Mouse (Mus musculus) midbrain, postnatal 0 days (tissue): ENCODE results near the gene Cyp2s1. TPM values are rescaled to one million over a fixed set of nuclear protein-coding genes. Genes with fewer than 3 reads are reported as not detected.

Experiments
- ATAC-seq: fragments of 200-750 bp; cut with Nextera tagmentation; 2 replicates; pipeline ENCODE4 v1.8.0; 2017; ENCODE audit warnings: moderate number of reproducible peaks, mild to moderate bottlenecking, moderate TSS enrichment, moderate library complexity; ENCODE audit not compliant: low FRiP score
- DNase-seq: peaks from one replicate; pipeline ENCODE4 v3.0.0-alpha.2; 2015; ENCODE audit warnings: low spot score
- H3K27ac ChIP-seq: fragments of 300-500 bp; sonication (generic); 2 replicates; pipeline ENCODE4 v1.5.1; 2014; ENCODE audit warnings: low read depth, mild to moderate bottlenecking, low read length, mixed read lengths
- H3K27me3 ChIP-seq: fragments of 300-500 bp; sonication (generic); 2 replicates; pipeline ENCODE4 v1.6.1; 2014; ENCODE audit warnings: low read length, control low read depth, mixed read lengths; ENCODE audit not compliant: insufficient read depth
- H3K36me3 ChIP-seq: fragments of 300-500 bp; sonication (generic); 2 replicates; pipeline ENCODE4 v1.6.1; 2014; ENCODE audit warnings: low read length, control low read depth, mixed read lengths; ENCODE audit not compliant: insufficient read depth
- H3K4me1 ChIP-seq: fragments of 300-500 bp; sonication (generic); 2 replicates; pipeline ENCODE4 v1.6.1; 2014; ENCODE audit warnings: mild to moderate bottlenecking, control low read depth, antibody characterized with exemption, low read length, mixed read lengths; ENCODE audit not compliant: insufficient read depth
- H3K4me2 ChIP-seq: fragments of 300-500 bp; sonication (generic); 2 replicates; pipeline ENCODE4 v1.6.1; 2014; ENCODE audit warnings: low read depth, mild to moderate bottlenecking, low read length, mixed read lengths; ENCODE audit not compliant: poor library complexity, severe bottlenecking
- H3K4me3 ChIP-seq: fragments of 300-500 bp; sonication (generic); 2 replicates; pipeline ENCODE4 v1.5.1; 2014; ENCODE audit warnings: low read depth, mild to moderate bottlenecking, low read length, moderate library complexity
- H3K9ac ChIP-seq: fragments of 300-500 bp; sonication (generic); replicated peaks from 2 replicates; pipeline ENCODE4 v1.6.1; 2014; ENCODE audit warnings: mild to moderate bottlenecking, low read length, moderate library complexity, mixed read lengths; ENCODE audit not compliant: poor library complexity, severe bottlenecking
- H3K9me3 ChIP-seq: fragments of 300-500 bp; sonication (generic); 2 replicates; pipeline ENCODE4 v1.6.1; 2016; ENCODE audit warnings: low read length, control low read depth
- CTCF ChIP-seq: IDR thresholded peaks from 2 replicates; pipeline ENCODE4 v1.5.1; 2016; ENCODE audit warnings: antibody characterized with exemption, mild to moderate bottlenecking
- WGBS: fragments of 180-500 bp; shearing (Covaris S2); extraction: QIAGEN DNeasy Blood & Tissue Kit; methylation state at CpG from one replicate; pipeline ENCODE4 v1.1.7; 2014; 5-methylcytosine and 5-hydroxymethylcytosine counted together
- polyA plus RNA-seq: library from polyadenylated mRNA; unstranded; fragments of >200 nt; fragmentation: Nextera tagmentation; extraction: Ambion mirVana; gene quantifications from 2 replicates; pipeline ENCODE4 v1.2.1, GENCODE M21; 2015
- total RNA-seq: library from RNA; depleted of rRNA; stranded (reverse); fragments of >200 nt; gene quantifications from 2 replicates; pipeline ENCODE4 v1.2.3, GENCODE M21; 2014

The Cyp2s1 gene
- total and polyA plus RNA-seq, 2 experiments from 2014 or later: 2.5 to 3.0 TPM

GRCm38 (mm10) chr7:25781937-25782610 lies 34.6 kb downstream of the Cyp2s1 start:
- 58% methylated on average over 11 of the region's 11 CpGs for WGBS
- no peak for TF ChIP-seq CTCF
- peak overlapping the region; percentile 71 for H3K4me2 ChIP-seq

GRCm38 (mm10) chr7:25781321-25781936 lies 35.3 kb downstream of the Cyp2s1 start:
- TF ChIP-seq CTCF: no peak
- Histone ChIP-seq H3K27me3 (no peaks in the 10 kb centered on the region), H3K4me2 (peak overlapping the region; percentile 71), H3K27ac (0 out of 2 replicates have a peak overlapping the region, but pooled peaks have one; percentile 32), H3K4me3 (peak overlapping the region; percentile 35), H3K9me3 (no peaks in the 10 kb centered on the region), H3K36me3 (no peaks in the 10 kb centered on the region), H3K9ac (peak overlapping the region; percentile 62; the same call in 1 of the 2 replicates), H3K4me1 (0 out of 2 replicates have a peak, but pooled peaks cover 6% of the 10 kb centered on the region)
- DNase-seq (no peak), ATAC-seq (peak; percentile 65)
- 9% methylated on average over 30 of the region's 33 CpGs for WGBS

More at GRCm38 (mm10) chr7:25781937-25782610, 34.6 kb downstream of the Cyp2s1 start:
- ATAC-seq (peak; percentile 51), DNase-seq (no peak)
- Histone ChIP-seq H3K4me3 (peak overlapping the region; percentile 35), H3K9ac (0 out of 2 replicates have a peak overlapping the region, but pooled peaks have one; percentile 62), H3K27me3 (no peaks in the 10 kb centered on the region), H3K4me1 (0 out of 2 replicates have a peak, but pooled peaks cover 6% of the 10 kb centered on the region), H3K9me3 (no peaks in the 10 kb centered on the region), H3K27ac (0 out of 2 replicates have a peak overlapping the region, but pooled peaks have one; percentile 32), H3K36me3 (no peaks in the 10 kb centered on the region)

- H3K4me2 ChIP-seq: no peak overlapping the region
- ATAC-seq (no peak), DNase-seq (no peak)
- H3K27me3 ChIP-seq: no peaks in the 10 kb centered on the region
- no peaks in the 10 kb centered on the region for H3K36me3 ChIP-seq
- no peak for TF ChIP-seq CTCF
- H3K9me3 ChIP-seq: no peaks in the 10 kb centered on the region
- no peak overlapping the region for H3K27ac ChIP-seq
- H3K4me3 ChIP-seq: no peak overlapping the region
- H3K4me1 ChIP-seq: 0 out of 2 replicates have a peak, but pooled peaks cover 6% of the 10 kb centered on the region
- WGBS: 24% methylated on average over 4 of the region's 4 CpGs
- H3K9ac ChIP-seq: no peak overlapping the region
Observed at GRCm38 (mm10) chr7:25780753-25781152, 36.0 kb downstream of the Cyp2s1 start.

- Histone ChIP-seq H3K36me3 (no peaks in the 10 kb centered on the region), H3K9ac (no peak overlapping the region), H3K4me2 (no peak overlapping the region), H3K27ac (no peak overlapping the region), H3K4me3 (no peak overlapping the region), H3K4me1 (0 out of 2 replicates have a peak, but pooled peaks cover 6% of the 10 kb centered on the region), H3K27me3 (no peaks in the 10 kb centered on the region), H3K9me3 (no peaks in the 10 kb centered on the region)
- no peak for ATAC-seq
- no peak for DNase-seq
- WGBS: 94% methylated on average over 5 of the region's 5 CpGs
- no peak for TF ChIP-seq CTCF
Observed at GRCm38 (mm10) chr7:25780021-25780420, 36.7 kb downstream of the Cyp2s1 start.

GRCm38 (mm10) chr7:25768229-25768628 lies 48.5 kb downstream of the Cyp2s1 start:
- no peak for TF ChIP-seq CTCF
- no peaks in the 10 kb centered on the region for H3K27me3 ChIP-seq
- no peaks in the 10 kb centered on the region for H3K9me3 ChIP-seq
- H3K9ac ChIP-seq: no peak overlapping the region
- H3K36me3 ChIP-seq: no peaks in the 10 kb centered on the region
- H3K4me1 ChIP-seq: no peaks in the 10 kb centered on the region
- H3K27ac ChIP-seq: no peak overlapping the region
- 91% methylated on average over 5 of the region's 5 CpGs for WGBS
- no peak for ATAC-seq
- no peak for DNase-seq
- H3K4me3 ChIP-seq: no peak overlapping the region
- no peak overlapping the region for H3K4me2 ChIP-seq

- Histone ChIP-seq H3K4me2 (no peak overlapping the region), H3K4me3 (no peak overlapping the region), H3K4me1 (no peaks in the 10 kb centered on the region), H3K27ac (no peak overlapping the region), H3K27me3 (no peaks in the 10 kb centered on the region), H3K9me3 (no peaks in the 10 kb centered on the region), H3K36me3 (no peaks in the 10 kb centered on the region), H3K9ac (no peak overlapping the region)
- WGBS: 92% methylated on average over 6 of the region's 6 CpGs
- TF ChIP-seq CTCF: no peak
- ATAC-seq (no peak), DNase-seq (no peak)
Observed at GRCm38 (mm10) chr7:25766108-25766507, 50.6 kb downstream of the Cyp2s1 start.
